Mouse (Mus musculus) cerebellum, adult 11-12 months (tissue): ENCODE results near the gene Gm39653.
A peak's percentile ranks its signal among the peaks of the same experiment; 100 is the strongest.
"Not testable (repeated sequence)": the region's sequence is repeated elsewhere in the genome, so short reads cannot be mapped to it uniquely, and the experiment has no call there.

Source experiments
- DNase-seq: peaks from one replicate; pipeline ENCODE4 v3.0.0; 2022

Gene Gm39653

DNA sequence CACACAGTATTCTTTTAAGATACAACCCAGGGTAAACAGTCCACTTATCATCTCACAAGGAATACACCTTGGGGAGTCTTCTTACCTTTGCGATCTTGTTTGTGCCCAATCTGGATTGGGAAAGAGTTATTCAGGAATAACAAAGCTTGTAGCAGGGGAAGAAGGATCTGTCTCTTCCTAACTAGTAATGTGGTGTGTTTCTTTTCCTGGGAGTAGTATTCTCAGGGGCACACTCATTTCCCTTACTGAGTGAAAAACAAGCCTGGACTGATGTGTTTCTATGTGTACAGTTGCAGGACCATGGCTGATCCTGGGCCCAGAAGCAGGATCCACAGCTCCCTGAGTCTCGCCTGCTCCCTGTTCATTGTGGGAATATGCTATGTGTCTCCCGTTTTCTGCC lies at the start of gene Gm39653:
Gene Gm39653 (plus strand): TSS at position 301 of the 400 bp plus-strand sequence.
- no peak for DNase-seq

- DNase-seq, result peak; percentile 68
These were observed 49.3 kb upstream of the Gm39653 start for GRCm38 (mm10) chr1:63566501-63566900.

- DNase-seq, result no peak
These were observed 48.7 kb upstream of the Gm39653 start for GRCm38 (mm10) chr1:63567031-63567430.

GRCm38 (mm10) chr1:63572229-63572628 lies 43.5 kb upstream of the Gm39653 start:
- peak; percentile 73 for DNase-seq

- DNase-seq, result no peak
These were observed 42.3 kb upstream of the Gm39653 start for GRCm38 (mm10) chr1:63573432-63573831.

DNA sequence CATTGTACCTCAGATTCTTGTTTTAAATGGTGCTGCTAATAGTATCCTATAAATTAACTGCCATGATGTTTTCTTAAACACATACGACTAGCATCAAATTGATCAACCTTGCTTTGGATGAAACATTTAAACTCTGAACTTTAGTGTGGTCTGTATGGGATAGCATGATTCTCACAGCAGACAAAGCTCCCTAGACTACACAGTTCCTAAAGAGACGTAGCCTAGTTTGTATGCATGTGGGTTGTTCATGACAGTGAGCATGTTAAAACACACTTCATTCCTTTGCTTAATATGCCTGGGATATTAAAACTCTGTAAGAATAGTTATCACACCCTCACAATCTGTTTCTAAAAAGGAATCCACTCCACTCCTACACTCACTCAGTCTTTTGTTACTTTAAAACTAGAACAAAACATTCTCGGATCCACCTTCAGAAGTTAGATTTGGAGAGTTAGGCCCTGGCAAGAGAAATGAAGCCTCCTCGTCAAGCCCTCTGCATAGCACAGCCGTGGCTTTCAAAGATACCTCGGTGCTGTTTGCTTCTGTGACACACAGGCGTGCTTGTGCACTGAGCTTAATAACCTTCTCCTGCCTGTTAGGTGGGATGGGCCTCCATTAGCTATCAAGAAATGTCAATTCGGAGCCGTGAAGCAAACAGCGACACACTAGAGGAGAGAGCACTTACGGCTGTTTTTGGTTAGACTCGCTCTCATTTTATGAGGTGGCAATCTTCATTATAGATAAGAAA lies 41.7 kb upstream of the Gm39653 start:
- DNase-seq, result no peak

DNA sequence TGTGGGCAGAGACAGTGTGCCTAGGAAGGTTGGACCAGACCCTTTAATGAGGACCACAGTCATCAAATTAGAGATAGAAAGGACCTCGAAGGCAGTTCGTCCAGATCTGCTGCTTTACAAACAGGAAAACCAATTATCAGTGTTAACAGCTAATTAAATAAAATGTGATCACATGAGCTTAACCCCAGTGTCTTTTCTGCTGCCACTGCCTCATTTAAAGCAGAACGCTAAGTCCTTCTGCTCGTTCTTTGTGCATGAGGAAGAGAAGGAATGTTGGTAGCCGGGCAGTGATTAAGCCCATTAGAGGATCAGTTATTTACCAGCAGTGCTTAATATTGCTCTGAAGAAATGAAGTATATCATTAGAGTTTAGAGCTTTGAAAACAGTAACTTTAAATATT lies 39.0 kb upstream of the Gm39653 start:
- no peak for DNase-seq

DNA sequence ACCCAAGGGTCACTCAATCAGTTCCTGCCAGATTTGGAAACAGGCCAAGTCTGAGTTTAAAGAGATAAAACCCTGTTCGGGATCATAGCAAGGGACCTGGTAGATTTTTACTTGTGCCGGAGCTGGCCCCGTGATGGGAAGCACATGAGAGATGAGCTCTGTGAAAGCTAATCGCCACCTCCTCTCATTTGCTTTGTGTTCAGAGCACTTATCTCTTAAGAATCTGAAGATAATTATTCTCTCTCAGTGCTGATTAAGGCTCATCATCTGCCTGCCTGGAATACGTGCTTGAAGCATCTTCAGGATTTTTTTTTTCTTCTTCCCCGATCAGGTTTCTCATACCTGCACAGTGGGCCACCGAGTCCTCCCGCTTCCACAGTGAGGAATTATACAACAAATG lies 36.6 kb upstream of the Gm39653 start:
- no peak for DNase-seq

GRCm38 (mm10) chr1:63586869-63587268 lies 28.9 kb upstream of the Gm39653 start:
- no peak for DNase-seq

DNA sequence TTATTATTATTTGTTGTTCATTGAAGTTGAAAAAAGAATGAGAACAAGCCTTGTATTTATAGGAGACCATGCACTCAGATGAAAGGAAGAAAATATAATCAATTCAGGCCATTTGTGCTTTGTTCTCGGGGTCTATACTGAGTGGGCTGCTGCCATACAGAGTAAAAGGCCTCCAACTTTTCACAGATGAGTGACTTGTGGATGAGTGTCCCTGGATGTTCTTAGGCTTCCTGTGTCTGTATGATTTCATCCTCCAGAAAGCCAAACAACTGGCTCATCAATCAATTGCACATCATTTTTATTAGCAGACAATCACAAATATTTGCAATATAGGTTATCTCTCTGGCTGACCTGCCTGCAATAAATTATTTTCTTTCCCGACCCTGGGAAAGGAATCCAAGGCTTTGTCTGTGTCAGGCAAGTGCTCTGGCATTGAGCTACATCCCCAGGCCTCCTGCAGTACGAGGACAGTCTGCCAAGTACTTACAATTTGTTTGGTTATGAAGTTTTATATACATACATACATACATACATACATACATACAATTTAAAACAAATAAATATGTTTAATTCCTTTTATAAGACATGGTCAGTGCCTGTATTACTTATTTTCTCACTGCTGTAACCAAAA lies 11.8 kb upstream of the Gm39653 start:
- no peak for DNase-seq

- no peak for DNase-seq
These were observed 6.2 kb upstream of the Gm39653 start for GRCm38 (mm10) chr1:63609613-63610012.

DNA sequence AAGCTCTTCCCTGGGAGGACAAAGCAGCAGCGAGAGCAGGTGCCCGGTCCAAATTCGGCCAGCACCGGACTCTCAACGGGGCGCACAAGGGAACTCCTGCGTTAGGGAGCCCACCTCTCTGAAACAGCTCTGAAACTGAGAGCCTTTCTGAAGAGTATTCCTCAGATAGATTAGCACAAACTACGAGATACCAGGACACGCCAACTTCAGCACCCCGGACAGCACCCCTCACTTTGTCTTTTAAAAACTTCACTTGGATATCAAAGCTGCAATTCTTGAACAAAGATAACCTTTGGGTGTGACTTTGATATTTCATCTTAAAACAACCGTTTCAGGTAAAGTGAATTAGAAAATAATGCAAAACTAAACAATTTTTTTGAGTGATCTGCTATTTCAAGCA lies 1.2 kb upstream of the Gm39653 start:
- DNase-seq, result no peak

- DNase-seq, result no peak
These were observed 12.4 kb downstream of the Gm39653 start for GRCm38 (mm10) chr1:63628211-63628610.

GRCm38 (mm10) chr1:63630390-63630789 lies 14.6 kb downstream of the Gm39653 start:
- DNase-seq, result not testable (repeated sequence)

DNA sequence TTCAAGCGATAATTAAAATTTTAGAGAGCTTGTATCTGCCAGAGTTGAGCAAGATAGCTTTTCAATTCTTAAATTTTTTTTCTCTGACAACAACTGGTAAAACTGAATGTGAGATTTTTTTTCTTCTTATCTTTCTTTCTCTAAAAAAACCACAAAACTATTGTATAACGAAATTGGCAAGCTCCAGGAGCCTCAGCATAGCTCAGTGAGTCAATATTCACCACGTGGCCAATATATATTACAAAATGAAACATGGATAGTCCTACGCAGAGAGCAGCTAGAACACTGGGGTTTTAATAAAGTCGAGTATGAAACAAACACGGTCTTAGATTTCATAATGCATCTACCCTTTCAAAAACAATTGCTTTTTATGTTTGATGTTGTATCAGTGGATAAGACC lies 24.2 kb downstream of the Gm39653 start:
- DNase-seq, result no peak

GRCm38 (mm10) chr1:63658016-63658415 lies 42.2 kb downstream of the Gm39653 start:
- peak; percentile 13 for DNase-seq

DNA sequence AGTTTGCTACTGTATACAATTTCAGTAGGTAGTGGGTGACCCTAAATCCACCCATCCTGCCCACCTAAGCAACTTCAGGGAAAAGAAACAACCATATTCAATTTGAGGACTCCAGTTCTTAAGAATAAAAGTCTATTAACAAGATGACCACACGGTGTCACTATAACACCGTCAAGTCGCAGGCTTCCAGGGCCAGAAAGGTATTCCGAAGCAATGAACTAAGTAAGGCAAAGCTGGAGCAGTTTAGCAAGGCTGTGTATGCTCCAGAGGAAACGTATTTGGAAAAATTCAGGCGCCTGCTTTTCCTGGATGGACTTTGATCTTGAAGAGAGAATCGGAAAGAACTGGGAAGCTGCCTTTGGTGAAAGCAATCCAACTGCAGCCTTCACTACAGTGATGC lies 43.8 kb downstream of the Gm39653 start:
- no peak for DNase-seq

GRCm38 (mm10) chr1:63666089-63666488 lies 50.3 kb downstream of the Gm39653 start:
- no peak for DNase-seq

GRCm38 (mm10) chr1:63667201-63667948 lies 51.6 kb downstream of the Gm39653 start:
- no peak for DNase-seq

- DNase-seq, result no peak
These were observed 52.4 kb downstream of the Gm39653 start for GRCm38 (mm10) chr1:63667949-63668851.

- DNase-seq, result no peak
These were observed 53.0 kb downstream of the Gm39653 start for GRCm38 (mm10) chr1:63668852-63669160.
